Mouse (Mus musculus) spleen, adult 2 months (tissue): ENCODE measurements around the gene Tesmin. TPM values are rescaled to one million over a fixed set of nuclear protein-coding genes. Genes with fewer than 3 reads are reported as not detected.

Experiments
- DNase-seq, 2 experiments: peaks; one replicate each; pipeline versions ENCODE4 v3.0.0 to v3.0.0-alpha.2; 2012 to 2021; ENCODE audit warnings: low spot score in 2 of 2, low read depth in 1 of 2
- H3K27ac ChIP-seq: fragments of 200-500 bp; 2 replicates; pipeline ENCODE4 v1.5.1; 2012; ENCODE audit warnings: low read length, inconsistent platforms; ENCODE audit not compliant: insufficient read depth
- H3K27me3 ChIP-seq: fragments of 200-500 bp; 2 replicates; pipeline ENCODE4 v1.6.1; 2012; ENCODE audit warnings: mild to moderate bottlenecking, moderate library complexity, low read length, inconsistent platforms; ENCODE audit not compliant: control insufficient read depth, insufficient read depth
- H3K36me3 ChIP-seq: fragments of 200-500 bp; 2 replicates; pipeline ENCODE4 v1.6.1; 2012; ENCODE audit warnings: mild to moderate bottlenecking, low read length, inconsistent platforms; ENCODE audit not compliant: control insufficient read depth, insufficient read depth
- H3K4me1 ChIP-seq: fragments of 200-500 bp; 2 replicates; pipeline ENCODE4 v1.6.1; 2011; ENCODE audit warnings: inconsistent platforms; ENCODE audit not compliant: control insufficient read depth, insufficient read depth, insufficient read length
- H3K4me3 ChIP-seq: fragments of 200-500 bp; 2 replicates; pipeline ENCODE4 v1.5.1; 2011; ENCODE audit warnings: mild to moderate bottlenecking, inconsistent platforms; ENCODE audit not compliant: insufficient read depth, insufficient read length; ENCODE audit errors: extremely low read depth
- CTCF ChIP-seq: fragments of 200-500 bp; IDR thresholded peaks from 2 replicates; pipeline ENCODE4 v1.5.1; 2011; ENCODE audit warnings: mild to moderate bottlenecking, inconsistent platforms; ENCODE audit not compliant: insufficient read depth, insufficient read length, insufficient replicate concordance; ENCODE audit errors: extremely low read depth
- POLR2A ChIP-seq: fragments of 200-500 bp; IDR thresholded peaks from 2 replicates; pipeline ENCODE4 v1.6.1; 2011; ENCODE audit warnings: low read depth, low read length, inconsistent platforms
- WGBS: fragments of 180-500 bp; shearing (Covaris S2); methylation state at CpG from one replicate; pipeline ENCODE4 v1.1.7; 2018; 5-methylcytosine and 5-hydroxymethylcytosine counted together
- polyA plus RNA-seq: library from polyadenylated mRNA; depleted of rRNA; stranded (reverse); fragments of >200 nt; gene quantifications from 2 replicates; pipeline ENCODE4 v1.2.3, GENCODE M21; 2012

The Tesmin gene
- polyA plus RNA-seq, 1 experiment, result 0.43 TPM

- H3K36me3 ChIP-seq, result no peaks in the 10 kb centered on the region
- peaks cover 5% of the 10 kb centered on the region; the same call in 1 of the 2 replicates for H3K4me1 ChIP-seq
- no peak for DNase-seq
- no peak overlapping the region for H3K4me3 ChIP-seq
- WGBS, result 89% methylated on average over 15 of the region's 15 CpGs
- no peaks in the 10 kb centered on the region for H3K27me3 ChIP-seq
- TF ChIP-seq CTCF (no peak), POLR2A (no peak)
- H3K27ac ChIP-seq, result no peak overlapping the region
Measured at GRCm38 (mm10) chr19:3428057-3428830, 39.6 kb downstream of the Tesmin start.

DNA sequence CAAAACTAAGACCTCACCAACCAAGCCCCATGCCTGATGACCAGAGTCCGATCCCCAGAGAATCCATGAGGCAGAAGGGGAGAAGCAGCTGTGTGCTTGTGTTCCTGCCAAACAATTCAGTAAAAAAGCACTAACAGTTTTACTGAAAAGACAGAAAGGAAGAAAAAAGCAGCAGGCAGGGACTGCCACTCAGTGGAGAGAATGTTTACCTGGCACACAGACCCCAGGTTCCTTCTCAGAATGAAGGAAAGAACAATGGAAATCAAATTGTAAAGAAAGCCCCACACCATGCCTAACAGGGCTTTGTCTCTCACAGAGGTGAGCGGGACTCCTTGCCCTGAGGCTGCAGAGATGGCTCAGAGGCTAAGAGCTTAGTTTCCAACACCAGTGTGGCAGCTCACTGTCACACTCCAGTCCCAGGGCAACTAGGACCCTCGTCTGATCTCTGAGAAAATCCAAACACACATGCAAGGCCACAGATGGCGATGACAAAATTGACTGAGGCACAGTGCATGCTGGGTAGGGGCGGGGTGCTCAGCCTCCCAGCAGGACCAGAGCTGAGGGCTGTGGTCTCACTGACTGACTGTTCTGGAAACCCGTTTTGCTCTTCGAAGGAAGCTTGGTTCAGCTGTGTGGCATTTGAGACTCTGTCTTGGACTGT lies 40.6 kb downstream of the Tesmin start:
- TF ChIP-seq POLR2A (no peak), CTCF (no peak)
- H3K36me3 ChIP-seq, result no peaks in the 10 kb centered on the region
- no peak overlapping the region for H3K27ac ChIP-seq
- no peak overlapping the region for H3K4me3 ChIP-seq
- 57% methylated on average over 7 of the region's 7 CpGs for WGBS
- H3K27me3 ChIP-seq, result no peaks in the 10 kb centered on the region
- no peak for DNase-seq
- peaks cover 5% of the 10 kb centered on the region; the same call in 1 of the 2 replicates for H3K4me1 ChIP-seq

GRCm38 (mm10) chr19:3431066-3431465 lies 42.4 kb downstream of the Tesmin start:
- Histone ChIP-seq H3K4me1 (peaks cover 5% of the 10 kb centered on the region; the same call in 1 of the 2 replicates), H3K27me3 (no peaks in the 10 kb centered on the region), H3K36me3 (no peaks in the 10 kb centered on the region), H3K27ac (no peak overlapping the region), H3K4me3 (no peak overlapping the region)
- 63% methylated on average over 7 of the region's 7 CpGs for WGBS
- TF ChIP-seq CTCF (no peak), POLR2A (no peak)
- no peak for DNase-seq

DNA sequence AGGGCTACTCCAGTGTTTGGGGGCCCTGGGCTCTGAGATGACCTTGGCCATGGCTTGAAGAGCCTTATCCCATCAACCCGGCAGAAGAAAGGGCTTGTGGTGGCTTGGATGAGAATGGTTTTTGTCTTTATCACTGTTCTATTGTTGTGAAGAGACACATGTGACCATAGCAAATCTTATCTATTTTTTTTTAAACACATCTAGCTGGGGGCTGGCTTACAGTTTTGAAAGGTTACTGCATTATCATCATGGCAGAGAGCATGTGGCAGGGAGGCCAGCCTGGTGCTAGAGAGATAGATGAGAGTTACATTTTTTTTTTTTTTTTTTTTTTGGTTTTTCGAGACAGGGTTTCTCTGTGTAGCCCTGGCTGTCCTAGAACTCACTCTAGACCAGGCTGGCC lies 43.3 kb downstream of the Tesmin start:
- Histone ChIP-seq H3K36me3 (no peaks in the 10 kb centered on the region), H3K27me3 (no peaks in the 10 kb centered on the region), H3K27ac (no peak overlapping the region), H3K4me3 (no peak overlapping the region), H3K4me1 (peaks cover 5% of the 10 kb centered on the region; the same call in 1 of the 2 replicates)
- TF ChIP-seq POLR2A, result no peak
- TF ChIP-seq CTCF, result no peak
- no peak for DNase-seq
- WGBS, result 77% methylated on average over 2 of the region's 2 CpGs

DNA sequence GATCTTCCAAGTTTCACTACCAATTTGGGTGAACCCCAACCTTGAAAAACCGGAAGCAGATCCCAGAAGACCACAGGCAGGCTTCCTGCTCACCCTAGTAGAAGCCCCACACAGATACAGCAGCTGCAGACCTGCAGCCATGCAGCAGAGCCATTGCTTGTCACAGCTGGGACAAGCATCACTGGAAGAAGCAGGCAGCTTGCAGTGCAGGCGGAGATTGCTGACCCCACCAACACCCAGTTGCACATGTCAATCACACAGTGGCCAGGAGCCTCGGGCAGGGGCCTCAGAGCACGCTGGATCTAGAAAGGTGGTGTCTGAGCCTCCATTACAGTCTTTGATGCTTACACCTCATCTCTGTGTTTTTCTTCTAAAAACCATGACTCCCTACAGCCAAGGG lies 45.5 kb downstream of the Tesmin start:
- Histone ChIP-seq H3K4me1 (peaks cover 5% of the 10 kb centered on the region; the same call in 1 of the 2 replicates), H3K4me3 (no peak overlapping the region), H3K36me3 (no peaks in the 10 kb centered on the region), H3K27me3 (no peaks in the 10 kb centered on the region), H3K27ac (no peak overlapping the region)
- WGBS, result 57% methylated on average over 4 of the region's 4 CpGs
- TF ChIP-seq POLR2A (no peak), CTCF (no peak)
- DNase-seq, result no peak

DNA sequence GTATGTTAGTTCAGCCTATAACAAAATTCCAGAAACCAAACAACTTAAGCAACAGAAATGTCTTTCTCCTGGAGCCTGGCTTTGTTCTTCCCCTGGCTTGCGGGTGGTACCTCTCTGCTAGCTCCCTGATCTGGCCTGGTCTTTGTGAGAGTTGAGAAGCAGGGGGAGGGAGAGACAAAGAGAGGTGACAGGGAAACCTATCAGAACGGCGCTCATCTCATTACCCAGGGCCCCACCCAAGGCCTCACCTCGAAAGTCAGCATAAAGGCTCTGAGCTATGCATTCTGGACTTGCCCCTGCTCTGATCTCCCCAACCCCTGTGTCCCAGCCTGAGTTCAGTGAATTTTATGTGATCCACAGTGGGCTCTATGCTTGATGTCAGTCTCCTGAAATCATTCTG lies 46.0 kb downstream of the Tesmin start:
- Histone ChIP-seq H3K36me3 (no peaks in the 10 kb centered on the region), H3K4me1 (peaks cover 5% of the 10 kb centered on the region; the same call in 1 of the 2 replicates), H3K27me3 (no peaks in the 10 kb centered on the region), H3K27ac (no peak overlapping the region), H3K4me3 (no peak overlapping the region)
- TF ChIP-seq CTCF, result no peak
- TF ChIP-seq POLR2A, result no peak
- WGBS, result 79% methylated on average over 4 of the region's 4 CpGs
- DNase-seq, result no peak

DNA sequence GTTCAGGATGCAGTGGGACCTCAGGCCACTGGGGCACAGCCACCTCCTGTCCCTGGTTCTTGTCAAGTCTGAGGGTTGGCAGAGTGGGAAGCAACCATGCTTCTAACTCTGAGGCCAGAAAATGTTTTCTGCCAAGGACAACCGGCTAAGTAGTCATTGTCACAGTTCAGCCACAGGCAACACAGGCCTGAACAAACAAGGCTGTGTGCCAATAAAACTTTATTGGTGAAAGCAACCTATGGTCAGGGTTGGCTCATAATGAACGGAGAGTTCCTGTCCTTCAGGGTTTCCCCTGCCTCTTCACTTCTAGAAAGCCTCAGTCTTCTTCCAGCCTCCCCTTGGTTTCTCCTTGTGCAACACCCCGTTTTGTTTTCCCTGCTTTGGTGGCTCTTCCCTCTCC lies 47.2 kb downstream of the Tesmin start:
- no peaks in the 10 kb centered on the region for H3K36me3 ChIP-seq
- 83% methylated on average over 3 of the region's 3 CpGs for WGBS
- TF ChIP-seq POLR2A, result no peak
- no peak for TF ChIP-seq CTCF
- no peak overlapping the region for H3K27ac ChIP-seq
- no peak for DNase-seq
- no peak overlapping the region for H3K4me3 ChIP-seq
- peaks cover 5% of the 10 kb centered on the region; the same call in 1 of the 2 replicates for H3K4me1 ChIP-seq
- H3K27me3 ChIP-seq, result no peaks in the 10 kb centered on the region
